Mouse (Mus musculus): ENCODE results near the gene Pla1a.

DNA sequence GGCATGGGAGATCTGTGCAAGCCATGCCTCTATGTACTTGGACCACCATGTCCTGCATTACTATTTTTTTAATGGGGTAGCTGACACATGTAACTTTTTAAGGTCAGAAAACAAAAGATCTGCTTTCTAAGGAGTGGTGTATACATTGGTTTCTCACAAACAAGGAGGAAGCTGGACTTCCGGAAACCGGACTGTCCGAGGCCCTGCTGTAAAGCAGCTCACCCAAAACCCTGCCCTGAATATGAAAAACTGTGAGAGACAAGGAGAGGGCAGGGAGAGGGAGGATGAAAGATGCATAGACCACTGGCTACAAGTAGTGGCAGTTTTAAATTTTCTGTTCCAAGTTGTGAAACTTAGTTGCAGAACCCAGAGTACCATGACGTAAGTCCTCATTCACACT lies 27.0 kb upstream of the Pla1a start:
- TF ChIP-seq CTCF (IDR thresholded peaks at IDR 0.05; ENCODE audit: borderline replicate concordance, extremely low read depth, insufficient read depth, insufficient read length): no peak
- no peak for TF ChIP-seq POLR2A (IDR thresholded peaks at IDR 0.05; ENCODE audit: borderline replicate concordance, extremely low read depth, insufficient read depth, insufficient read length, poor library complexity, severe bottlenecking)

All from brain, embryonic 14.5 days (tissue).